Mouse (Mus musculus) limb, embryonic 15.5 days (tissue): ENCODE measurements at regions not wholly inside any gene's neighbourhood (a gene's known extent, or its start where the extent isn't known, plus 50 kb on each side); places are given as distances from the start of the nearest gene placed in this dataset.

Experiments
- ATAC-seq: fragments of 200-750 bp; cut with Nextera tagmentation; 2 replicates; pipeline ENCODE4 v1.8.0; 2017; ENCODE audit warnings: low read depth, moderate TSS enrichment; ENCODE audit not compliant: insufficient number of reproducible peaks, low FRiP score, low TSS enrichment
- H3K27ac ChIP-seq: fragments of 300-500 bp; sonication (generic); 2 replicates; pipeline ENCODE4 v1.5.1; 2015; ENCODE audit warnings: moderate library complexity, mild to moderate bottlenecking, inconsistent platforms
- H3K27me3 ChIP-seq: fragments of 300-500 bp; sonication (generic); 2 replicates; pipeline ENCODE4 v1.6.1; 2015; ENCODE audit warnings: inconsistent platforms
- H3K36me3 ChIP-seq: fragments of 300-500 bp; sonication (generic); 2 replicates; pipeline ENCODE4 v1.6.1; 2015; ENCODE audit warnings: inconsistent platforms
- H3K4me1 ChIP-seq: fragments of 300-500 bp; sonication (generic); 2 replicates; pipeline ENCODE4 v1.6.1; 2015; ENCODE audit warnings: inconsistent platforms
- H3K4me2 ChIP-seq: fragments of 300-500 bp; sonication (generic); 2 replicates; pipeline ENCODE4 v1.6.1; 2015; ENCODE audit warnings: mild to moderate bottlenecking, inconsistent platforms
- H3K4me3 ChIP-seq: fragments of 300-500 bp; sonication (generic); 2 replicates; pipeline ENCODE4 v1.5.1; 2015; ENCODE audit warnings: mild to moderate bottlenecking, inconsistent platforms
- H3K9ac ChIP-seq: fragments of 300-500 bp; sonication (generic); 2 replicates; pipeline ENCODE4 v1.6.1; 2015; ENCODE audit warnings: inconsistent platforms
- H3K9me3 ChIP-seq: fragments of 300-500 bp; sonication (generic); 2 replicates; pipeline ENCODE4 v1.6.1; 2016; ENCODE audit warnings: inconsistent platforms
- WGBS: fragments of 180-500 bp; shearing (Covaris S2); methylation state at CpG from one replicate; pipeline ENCODE4 v1.1.7; 2015; 5-methylcytosine and 5-hydroxymethylcytosine counted together

- Histone ChIP-seq H3K4me1 (0 out of 2 replicates have a peak, but pooled peaks cover 3% of the 10 kb centered on the region), H3K27ac (no peak overlapping the region), H3K4me3 (no peak overlapping the region), H3K9me3 (no peaks in the 10 kb centered on the region), H3K27me3 (no peaks in the 10 kb centered on the region), H3K4me2 (no peak overlapping the region), H3K9ac (no peak overlapping the region), H3K36me3 (no peaks in the 10 kb centered on the region)
- WGBS: 47% methylated on average over 8 of the region's 8 CpGs
- ATAC-seq: no peak
Observed at GRCm38 (mm10) chr2:12053404-12054164, 248.1 kb downstream of the Itga8 start.

- Histone ChIP-seq H3K27me3 (no peaks in the 10 kb centered on the region), H3K9me3 (no peaks in the 10 kb centered on the region), H3K4me3 (no peak overlapping the region), H3K4me1 (0 out of 2 replicates have a peak, but pooled peaks cover 3% of the 10 kb centered on the region), H3K9ac (no peak overlapping the region), H3K36me3 (no peaks in the 10 kb centered on the region), H3K4me2 (no peak overlapping the region), H3K27ac (no peak overlapping the region)
- 44% methylated on average over 3 of the region's 3 CpGs for WGBS
- no peak for ATAC-seq
Observed at GRCm38 (mm10) chr2:12054165-12054500, 247.6 kb downstream of the Itga8 start.
